Mouse (Mus musculus) ES-E14 (cell line): ENCODE measurements around the gene Ttc12.

Experiments used
- CHD2 ChIP-seq: IDR thresholded peaks from 2 replicates; pipeline ENCODE4 v1.6.1; 2014; ENCODE audit warnings: mild to moderate bottlenecking, low read depth, low read length, inconsistent platforms
- MAFK ChIP-seq: IDR thresholded peaks from 2 replicates; pipeline ENCODE4 v1.6.1; 2014; ENCODE audit warnings: mild to moderate bottlenecking, low read depth, low read length, inconsistent platforms; ENCODE audit not compliant: insufficient read depth
- ZC3H11A ChIP-seq: IDR thresholded peaks from 2 replicates; pipeline ENCODE4 v1.6.1; 2012; ENCODE audit warnings: low read depth, mild to moderate bottlenecking, inconsistent platforms, low read length, borderline replicate concordance

GRCm38 (mm10) chr9:49456136-49456535 lies 29.9 kb downstream of the Ttc12 start:
- TF ChIP-seq CHD2 (no peak), MAFK (no peak), ZC3H11A (no peak)
